ENCODE assay signal across 8 mouse cellular contexts in genomic region chr1:89457126-89458031, GRCm38 (mm10). TPM values are rescaled to one million over a fixed set of nuclear protein-coding genes. Genes with fewer than 3 reads are reported as not detected.
A peak's percentile ranks its signal among the peaks of the same experiment; 100 is the strongest.
DNase-seq lines count a peak whose midpoint lies in the region; ATAC-seq and TF ChIP-seq lines count a peak whose summit lies in the region.

No protein-coding gene starts in this region.

- POLR2A ChIA-PET in Patski (lab: Charles Lee) = interaction anchor here (0.6 to 1.3 kb wide), 5 partner anchors 8 to 89 kb away, joined by 3 to 7 read pairs (median 4); no protein-coding TSS in a partner anchor

- no peak for TF ChIP-seq CTCF in Patski (IDR thresholded peaks at IDR 0.05)

- DNase-seq in heart, postnatal 14 days = no peak
- peak; percentile 98 for DNase-seq in Patski (ENCODE audit: low read depth, low spot score)
- no peak for DNase-seq in midbrain, embryonic 11.5 days (ENCODE audit: low spot score, missing footprints)
- no peak for DNase-seq in urinary bladder, postnatal 36 days (ENCODE audit: low spot score in 2 of 2)
- DNase-seq in frontal cortex, postnatal 14 days (ENCODE audit: low spot score in 2 of 2) = no peak
- no peak for DNase-seq in right cerebral cortex, adult 2 months (ENCODE audit: low spot score in 2 of 2)

- no peak overlapping the region for H3K27ac ChIP-seq in heart, embryonic 11.5 days (ENCODE audit: low read depth, low read length)
- no peak overlapping the region for H3K27ac ChIP-seq in hindbrain, embryonic 13.5 days
- H3K27ac ChIP-seq in midbrain, embryonic 11.5 days (ENCODE audit: low read depth, low read length) = no peak overlapping the region

- no peak overlapping the region for H3K4me3 ChIP-seq in heart, embryonic 11.5 days (ENCODE audit: low read depth, low read length)
- H3K4me3 ChIP-seq in hindbrain, embryonic 13.5 days = peak overlapping the region; percentile 85
- H3K4me3 ChIP-seq in midbrain, embryonic 11.5 days (ENCODE audit: low read depth, low read length) = no peak overlapping the region

- CTCF ChIA-PET in Patski (lab: Charles Lee) = interaction anchor here (1.1 to 1.3 kb wide), 4 partner anchors 26 to 64 kb away, joined by 3 read pairs; no protein-coding TSS in a partner anchor

- no peak overlapping the region for H3K9ac ChIP-seq in heart, embryonic 11.5 days (ENCODE audit: low read depth, low read length)
- peak overlapping the region; percentile 91 for H3K9ac ChIP-seq in hindbrain, embryonic 13.5 days
- H3K9ac ChIP-seq in midbrain, embryonic 11.5 days (ENCODE audit: low read length) = no peak overlapping the region

- intact Hi-C loops in heart, postnatal 14 days (cut with DNase I) = loop anchor here (5.0 to 10.0 kb wide), 2 partner anchors 165 to 223 kb away; no protein-coding TSS in a partner anchor

- no peaks in the 10 kb centered on the region for H3K27me3 ChIP-seq in heart, embryonic 11.5 days (ENCODE audit: control insufficient read depth, insufficient read depth, low read length)
- H3K27me3 ChIP-seq in Patski = no peaks in the 10 kb centered on the region
- no peaks in the 10 kb centered on the region for H3K27me3 ChIP-seq in hindbrain, embryonic 13.5 days
- no peaks in the 10 kb centered on the region for H3K27me3 ChIP-seq in midbrain, embryonic 11.5 days (ENCODE audit: control insufficient read depth, insufficient read depth, low read length)

- WGBS in heart, embryonic 11.5 days (ENCODE audit: insufficient replicate concordance) = 68% methylated on average over 17 of the region's 17 CpGs
- 47% methylated on average over 17 of the region's 17 CpGs for WGBS in hindbrain, embryonic 13.5 days
- WGBS in midbrain, embryonic 11.5 days = 55% methylated on average over 17 of the region's 17 CpGs

- H3K4me1 ChIP-seq in heart, embryonic 11.5 days (ENCODE audit: control insufficient read depth, insufficient read depth, low read length) = peaks cover 26% of the 10 kb centered on the region
- peaks cover 53% of the 10 kb centered on the region for H3K4me1 ChIP-seq in hindbrain, embryonic 13.5 days (replicated peaks)
- peaks cover 15% of the 10 kb centered on the region for H3K4me1 ChIP-seq in midbrain, embryonic 11.5 days (ENCODE audit: control insufficient read depth, insufficient read depth, low read length)

- ATAC-seq in heart, embryonic 11.5 days (replicated peaks; ENCODE audit: insufficient number of reproducible peaks, low FRiP score, low TSS enrichment) = no peak
- ATAC-seq in Patski = peak; percentile 40
- no peak for ATAC-seq in hindbrain, embryonic 13.5 days (ENCODE audit: low FRiP score)
- ATAC-seq in midbrain, embryonic 11.5 days (ENCODE audit: low FRiP score) = no peak

- in situ Hi-C loops in Patski (cut with MboI; ENCODE audit: low pct_unique_long_range_greater_than_20kb) = loop anchor here (5.0 kb wide), 1 partner anchor 65 kb away; no protein-coding TSS in a partner anchor

- 0 out of 2 replicates have a peak, but pooled peaks cover 5% of the 10 kb centered on the region for H3K9me3 ChIP-seq in heart, embryonic 11.5 days (replicated peaks; ENCODE audit: control insufficient read depth, low read length)
- H3K9me3 ChIP-seq in hindbrain, embryonic 13.5 days = peaks cover 7% of the 10 kb centered on the region; the same call in 1 of the 2 replicates
- peaks cover 5% of the 10 kb centered on the region; the same call in 1 of the 2 replicates for H3K9me3 ChIP-seq in midbrain, embryonic 11.5 days (ENCODE audit: control insufficient read depth, low read length)

- H3K4me2 ChIP-seq in heart, embryonic 11.5 days = peak overlapping the region; percentile 96
- peak overlapping the region; percentile 92 for H3K4me2 ChIP-seq in hindbrain, embryonic 13.5 days
- H3K4me2 ChIP-seq in midbrain, embryonic 11.5 days = peak overlapping the region; percentile 94

- H3K36me3 ChIP-seq in heart, embryonic 11.5 days (ENCODE audit: control insufficient read depth, insufficient read depth, low read length) = no peaks in the 10 kb centered on the region
- H3K36me3 ChIP-seq in hindbrain, embryonic 13.5 days = peaks cover 4% of the 10 kb centered on the region; the same call in 1 of the 2 replicates
- H3K36me3 ChIP-seq in midbrain, embryonic 11.5 days (ENCODE audit: control insufficient read depth, insufficient read depth, low read length) = no peaks in the 10 kb centered on the region

RNA-seq across cellular contexts. Expression of gene Agap1, which starts 2.8 kb away (rescaled TPM):
- polyA plus RNA-seq in heart, embryonic 11.5 days (2014; fragmentation: Nextera tagmentation; extraction: Ambion mirVana) = 9.1 and 10.8 TPM in 2 replicates
- total RNA-seq in heart, postnatal 14 days (2021) = 10 to 100 TPM; 47.7 to 49.8 TPM
- polyA plus RNA-seq in Patski (2021) = 32.3 TPM
- polyA plus RNA-seq in hindbrain, embryonic 13.5 days (2015; fragmentation: Nextera tagmentation; extraction: Ambion mirVana) = 48.4 and 51.3 TPM in 2 replicates
- 28.6 and 33.6 TPM in 2 replicates for polyA plus RNA-seq in midbrain, embryonic 11.5 days (2014; fragmentation: Nextera tagmentation; extraction: Ambion mirVana)
